Mouse (Mus musculus): ENCODE results near the gene Gtf2i.

DNA sequence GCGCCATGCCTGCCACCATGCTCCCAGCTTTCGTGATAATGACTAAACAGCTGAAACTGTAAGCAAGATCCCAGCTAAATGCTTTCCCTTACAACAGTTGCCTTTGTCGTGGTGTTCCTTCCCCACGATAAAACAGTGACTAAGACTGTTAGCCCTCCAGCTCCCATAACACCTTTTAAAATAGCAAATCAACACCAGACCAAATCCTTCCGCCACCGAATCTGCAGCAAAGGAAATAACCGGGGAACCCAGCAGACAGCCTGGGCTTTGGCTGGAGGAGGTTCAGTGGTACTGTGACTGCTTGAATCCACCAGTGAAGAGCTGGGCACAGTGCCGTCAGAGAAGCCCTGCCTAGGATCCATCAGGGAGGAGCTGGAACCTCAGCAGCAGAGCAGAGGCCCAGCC lies 65.3 kb downstream of the Gtf2i start:
- TF ChIP-seq CTCF (IDR thresholded peaks at IDR 0.05; ENCODE audit: extremely low read depth, insufficient read depth, insufficient read length, insufficient replicate concordance) (no peak), POLR2A (IDR thresholded peaks at IDR 0.05; ENCODE audit: low read depth, low read length) (no peak)
